ENCODE assay signal across 8 mouse cellular contexts in genomic region chr7:98193515-98194025, GRCm38 (mm10). TPM values are rescaled to one million over a fixed set of nuclear protein-coding genes. Genes with fewer than 3 reads are reported as not detected.
DNase-seq lines count a peak whose midpoint lies in the region; ATAC-seq and TF ChIP-seq lines count a peak whose summit lies in the region.

No protein-coding gene starts in this region.

- no peaks in the 10 kb centered on the region for H3K36me3 ChIP-seq in kidney, embryonic 14.5 days (ENCODE audit: control insufficient read depth, insufficient read depth, low read length)
- no peaks in the 10 kb centered on the region for H3K36me3 ChIP-seq in embryonic facial prominence, embryonic 14.5 days (ENCODE audit: control insufficient read depth, insufficient read depth, low read length)
- H3K36me3 ChIP-seq in lung, embryonic 15.5 days, result no peaks in the 10 kb centered on the region

- H3K4me2 ChIP-seq in kidney, embryonic 14.5 days (replicated peaks; ENCODE audit: low read depth, low read length), result peak overlapping the region; percentile 64
- H3K4me2 ChIP-seq in embryonic facial prominence, embryonic 14.5 days (ENCODE audit: low read depth, low read length), result peak overlapping the region; percentile 73
- peak overlapping the region; percentile 80 for H3K4me2 ChIP-seq in lung, embryonic 15.5 days

- peak; percentile 53 for ATAC-seq in kidney, embryonic 14.5 days (ENCODE audit: low FRiP score, low TSS enrichment)
- peak; percentile 56; the same call in 1 of the 2 replicates for ATAC-seq in embryonic facial prominence, embryonic 14.5 days (ENCODE audit: low read depth)
- 0 out of 2 replicates have a peak, but pooled peaks have one; percentile 38 for ATAC-seq in lung, embryonic 15.5 days (ENCODE audit: borderline replicate concordance, extremely low read depth, low FRiP score, low TSS enrichment)

- H3K9me3 ChIP-seq in kidney, embryonic 14.5 days (ENCODE audit: control insufficient read depth, low read length), result no peaks in the 10 kb centered on the region
- no peaks in the 10 kb centered on the region for H3K9me3 ChIP-seq in embryonic facial prominence, embryonic 14.5 days (ENCODE audit: control insufficient read depth, low read length)
- H3K9me3 ChIP-seq in lung, embryonic 15.5 days, result no peaks in the 10 kb centered on the region

- peak overlapping the region; percentile 39 for H3K4me3 ChIP-seq in kidney, embryonic 14.5 days (ENCODE audit: low read length)
- peak overlapping the region; percentile 38 for H3K4me3 ChIP-seq in embryonic facial prominence, embryonic 14.5 days (ENCODE audit: low read depth, low read length)
- H3K4me3 ChIP-seq in lung, embryonic 15.5 days, result peak overlapping the region; percentile 36
- peak overlapping the region; percentile 43 for H3K4me3 ChIP-seq in olfactory bulb, adult 2 months (ENCODE audit: insufficient read depth, low read depth, low read length)

- DNase-seq in kidney, adult 9 months, result no peak
- peak; percentile 46 for DNase-seq in WW6 (ENCODE audit: low read depth, low spot score)
- no peak for DNase-seq in embryonic facial prominence, embryonic 14.5 days (ENCODE audit: low spot score)
- DNase-seq in induced T-regulatory cell, adult 2 months (ENCODE audit: low read depth), result peak; percentile 61
- DNase-seq in spleen, postnatal 36 days (ENCODE audit: low spot score in 2 of 2), result no peak

- peaks cover 38% of the 10 kb centered on the region for H3K27me3 ChIP-seq in kidney, embryonic 14.5 days (ENCODE audit: control insufficient read depth, insufficient read depth, low read length)
- H3K27me3 ChIP-seq in embryonic facial prominence, embryonic 14.5 days (replicated peaks; ENCODE audit: control insufficient read depth, insufficient read depth, low read length), result peaks cover 45% of the 10 kb centered on the region
- peaks cover 49% of the 10 kb centered on the region for H3K27me3 ChIP-seq in lung, embryonic 15.5 days

- H3K27ac ChIP-seq in kidney, embryonic 14.5 days (ENCODE audit: low read depth, low read length), result no peak overlapping the region
- no peak overlapping the region for H3K27ac ChIP-seq in embryonic facial prominence, embryonic 14.5 days (replicated peaks; ENCODE audit: low read depth, low read length)
- H3K27ac ChIP-seq in lung, embryonic 15.5 days, result no peak overlapping the region
- no peak overlapping the region for H3K27ac ChIP-seq in olfactory bulb, adult 2 months (ENCODE audit: insufficient read depth, low read depth, low read length)

- no peak overlapping the region for H3K9ac ChIP-seq in kidney, embryonic 14.5 days (ENCODE audit: low read depth, low read length)
- H3K9ac ChIP-seq in embryonic facial prominence, embryonic 14.5 days (ENCODE audit: low read depth, low read length), result no peak overlapping the region
- H3K9ac ChIP-seq in lung, embryonic 15.5 days, result no peak overlapping the region

- peaks cover 9% of the 10 kb centered on the region for H3K4me1 ChIP-seq in kidney, embryonic 14.5 days (ENCODE audit: control insufficient read depth, insufficient read depth, low read length)
- H3K4me1 ChIP-seq in embryonic facial prominence, embryonic 14.5 days (ENCODE audit: control insufficient read depth, insufficient read depth, low read length), result peaks cover 6% of the 10 kb centered on the region
- H3K4me1 ChIP-seq in lung, embryonic 15.5 days, result peaks cover 18% of the 10 kb centered on the region
- peaks cover 13% of the 10 kb centered on the region for H3K4me1 ChIP-seq in olfactory bulb, adult 2 months (ENCODE audit: control insufficient read depth, insufficient read depth, low read length)

- no peak for TF ChIP-seq POLR2A in olfactory bulb, adult 2 months (IDR thresholded peaks at IDR 0.05; ENCODE audit: insufficient read depth, low read depth, low read length)

- 5% methylated on average over 36 of the region's 36 CpGs for WGBS in kidney, embryonic 14.5 days
- WGBS in embryonic facial prominence, embryonic 14.5 days, result 6% methylated on average over 36 of the region's 36 CpGs
- WGBS in lung, embryonic 15.5 days, result 5% methylated on average over 36 of the region's 36 CpGs
- under 1% methylated on average over 36 of the region's 36 CpGs for WGBS in olfactory bulb, adult 2 months

- no peak for TF ChIP-seq CTCF in olfactory bulb, adult 2 months (IDR thresholded peaks at IDR 0.05; ENCODE audit: insufficient read depth, low read depth, low read length)

RNA-seq across cellular contexts. Expression of gene B3gnt6, which starts 5.7 kb away (rescaled TPM):
- 0.15 TPM in 1 of 2 replicates, not detected in the other for polyA plus RNA-seq in kidney, embryonic 14.5 days (2014; fragmentation: Nextera tagmentation; extraction: Ambion mirVana)
- 0.07 and 0.08 TPM in 2 replicates for polyA plus RNA-seq in embryonic facial prominence, embryonic 14.5 days (2014; fragmentation: Nextera tagmentation; extraction: Ambion mirVana)
- polyA plus RNA-seq in lung, embryonic 15.5 days (2015; fragmentation: Nextera tagmentation; extraction: Ambion mirVana), result 0.15 and 0.21 TPM in 2 replicates
- not detected in 2 replicates for polyA plus RNA-seq in olfactory bulb, adult 2 months (2012; ENCODE audit: insufficient read depth, insufficient read length, low replicate concordance, missing spikeins)

RNA-seq across cellular contexts. Expression of gene Capn5, which starts 15.5 kb away (rescaled TPM):
- 4.8 and 10.4 TPM in 2 replicates for polyA plus RNA-seq in kidney, embryonic 14.5 days (2014; fragmentation: Nextera tagmentation; extraction: Ambion mirVana)
- 5.0 and 6.0 TPM in 2 replicates for polyA plus RNA-seq in embryonic facial prominence, embryonic 14.5 days (2014; fragmentation: Nextera tagmentation; extraction: Ambion mirVana)
- polyA plus RNA-seq in lung, embryonic 15.5 days (2015; fragmentation: Nextera tagmentation; extraction: Ambion mirVana), result 7.5 and 8.8 TPM in 2 replicates
- polyA plus RNA-seq in olfactory bulb, adult 2 months (2012; ENCODE audit: insufficient read depth, insufficient read length, low replicate concordance, missing spikeins), result not detected in 2 replicates

RNA-seq across cellular contexts. Expression of gene Omp, which starts 48.3 kb away (rescaled TPM):
- 0.20 and 0.51 TPM in 2 replicates for polyA plus RNA-seq in kidney, embryonic 14.5 days (2014; fragmentation: Nextera tagmentation; extraction: Ambion mirVana)
- 2.7 and 4.8 TPM in 2 replicates for polyA plus RNA-seq in embryonic facial prominence, embryonic 14.5 days (2014; fragmentation: Nextera tagmentation; extraction: Ambion mirVana)
- polyA plus RNA-seq in lung, embryonic 15.5 days (2015; fragmentation: Nextera tagmentation; extraction: Ambion mirVana), result 0.19 and 0.20 TPM in 2 replicates
- polyA plus RNA-seq in olfactory bulb, adult 2 months (2012; ENCODE audit: insufficient read depth, insufficient read length, low replicate concordance, missing spikeins), result not detected in 2 replicates

Comparison
In these comparisons a context has a peak if more than half of its experiments do, and no peak if none do; other contexts are left out.
1. DNase-seq: peak in WW6 (single experiment) and induced T-regulatory cell, adult 2 months (single experiment); none in kidney, adult 9 months (single experiment), embryonic facial prominence, embryonic 14.5 days (single experiment) and spleen, postnatal 36 days (0 of 2).
2. Peak in every context shown above with its lines, with median percentiles within 50 percentile points of each other: ATAC-seq, H3K4me2 ChIP-seq and H3K4me3 ChIP-seq.